Comparison of ENCODE assay signal across 8 mouse cellular contexts in genomic region chr11:5443511-5444233, GRCm38 (mm10). TPM values are rescaled to one million over a fixed set of nuclear protein-coding genes. Genes with fewer than 3 reads are reported as not detected.
A peak's percentile ranks its signal among the peaks of the same experiment; 100 is the strongest.
DNase-seq lines count a peak whose midpoint lies in the region; ATAC-seq lines count a peak whose summit lies in the region.

No protein-coding gene starts in this region.

- H3K27ac ChIP-seq in forebrain, embryonic 16.5 days (ENCODE audit: low read length): no peak overlapping the region
- peak overlapping the region; percentile 77 for H3K27ac ChIP-seq in hindbrain, embryonic 16.5 days (ENCODE audit: low read depth, low read length)
- peak overlapping the region; percentile 70 for H3K27ac ChIP-seq in liver, embryonic 12.5 days
- H3K27ac ChIP-seq in neural tube, embryonic 13.5 days (replicated peaks): peak overlapping the region; percentile 59; the same call in 1 of the 2 replicates

- peaks cover 20% of the 10 kb centered on the region for H3K4me1 ChIP-seq in forebrain, embryonic 16.5 days (replicated peaks; ENCODE audit: control insufficient read depth, insufficient read depth, low read length)
- H3K4me1 ChIP-seq in hindbrain, embryonic 16.5 days (ENCODE audit: control insufficient read depth, insufficient read depth, low read depth, low read length): peaks cover 16% of the 10 kb centered on the region
- peaks cover 46% of the 10 kb centered on the region for H3K4me1 ChIP-seq in liver, embryonic 12.5 days
- H3K4me1 ChIP-seq in neural tube, embryonic 13.5 days (replicated peaks): peaks cover 27% of the 10 kb centered on the region

- no peaks in the 10 kb centered on the region for H3K9me3 ChIP-seq in forebrain, embryonic 16.5 days (ENCODE audit: control insufficient read depth, low read length)
- H3K9me3 ChIP-seq in hindbrain, embryonic 16.5 days (ENCODE audit: control insufficient read depth, low read length): no peaks in the 10 kb centered on the region
- no peaks in the 10 kb centered on the region for H3K9me3 ChIP-seq in liver, embryonic 12.5 days (replicated peaks)
- H3K9me3 ChIP-seq in neural tube, embryonic 13.5 days: no peaks in the 10 kb centered on the region

- peak; percentile 38 to 45 for DNase-seq in right cerebral cortex, postnatal 10 days (ENCODE audit: low spot score in 2 of 2)
- DNase-seq in right cerebral cortex, adult 18-20 months: no peak
- peak; percentile 35 for DNase-seq in adrenal gland, postnatal 25 days
- no peak for DNase-seq in natural killer cell, adult 2 months (ENCODE audit: low spot score in 2 of 2)

- no peak; the same call in 1 of the 2 replicates for ATAC-seq in forebrain, embryonic 16.5 days
- peak; percentile 32 for ATAC-seq in hindbrain, embryonic 16.5 days
- no peak for ATAC-seq in liver, embryonic 12.5 days
- ATAC-seq in neural tube, embryonic 13.5 days (ENCODE audit: low read depth): no peak; the same call in 1 of the 2 replicates

- H3K36me3 ChIP-seq in forebrain, embryonic 16.5 days (ENCODE audit: control insufficient read depth, insufficient read depth): no peaks in the 10 kb centered on the region
- H3K36me3 ChIP-seq in hindbrain, embryonic 16.5 days (ENCODE audit: control insufficient read depth, insufficient read depth, low read length): no peaks in the 10 kb centered on the region
- H3K36me3 ChIP-seq in liver, embryonic 12.5 days: no peaks in the 10 kb centered on the region
- H3K36me3 ChIP-seq in neural tube, embryonic 13.5 days: no peaks in the 10 kb centered on the region

- WGBS in forebrain, embryonic 16.5 days: under 1% methylated on average over 38 of the region's 38 CpGs
- under 1% methylated on average over 37 of the region's 38 CpGs for WGBS in hindbrain, embryonic 16.5 days
- 1% methylated on average over 35 of the region's 38 CpGs for WGBS in liver, embryonic 12.5 days (ENCODE audit: insufficient replicate concordance)
- under 1% methylated on average over 38 of the region's 38 CpGs for WGBS in neural tube, embryonic 13.5 days

- peak overlapping the region; percentile 74 for H3K9ac ChIP-seq in forebrain, embryonic 16.5 days (replicated peaks; ENCODE audit: low read depth, low read length)
- peak overlapping the region; percentile 83 for H3K9ac ChIP-seq in hindbrain, embryonic 16.5 days (ENCODE audit: low read depth, low read length)
- H3K9ac ChIP-seq in liver, embryonic 12.5 days: peak overlapping the region; percentile 90
- H3K9ac ChIP-seq in neural tube, embryonic 13.5 days: peak overlapping the region; percentile 80

- peak overlapping the region; percentile 79 for H3K4me3 ChIP-seq in forebrain, embryonic 16.5 days (replicated peaks; ENCODE audit: low read length)
- H3K4me3 ChIP-seq in hindbrain, embryonic 16.5 days (ENCODE audit: low read length): peak overlapping the region; percentile 91
- H3K4me3 ChIP-seq in liver, embryonic 12.5 days: peak overlapping the region; percentile 84
- H3K4me3 ChIP-seq in neural tube, embryonic 13.5 days: peak overlapping the region; percentile 82

- H3K27me3 ChIP-seq in forebrain, embryonic 16.5 days (replicated peaks; ENCODE audit: control insufficient read depth, insufficient read depth, low read length): no peaks in the 10 kb centered on the region
- no peaks in the 10 kb centered on the region for H3K27me3 ChIP-seq in hindbrain, embryonic 16.5 days (replicated peaks; ENCODE audit: control insufficient read depth, insufficient read depth, low read length)
- peaks cover 13% of the 10 kb centered on the region for H3K27me3 ChIP-seq in liver, embryonic 12.5 days (replicated peaks)
- no peaks in the 10 kb centered on the region for H3K27me3 ChIP-seq in neural tube, embryonic 13.5 days

- H3K4me2 ChIP-seq in forebrain, embryonic 16.5 days (ENCODE audit: low read length): peak overlapping the region; percentile 81
- H3K4me2 ChIP-seq in hindbrain, embryonic 16.5 days (ENCODE audit: low read length): peak overlapping the region; percentile 94
- H3K4me2 ChIP-seq in liver, embryonic 12.5 days: peak overlapping the region; percentile 100
- H3K4me2 ChIP-seq in neural tube, embryonic 13.5 days: peak overlapping the region; percentile 97

RNA-seq across cellular contexts. Expression of gene Znrf3, which starts 1.0 kb away (rescaled TPM):
- total RNA-seq in adrenal gland, postnatal 25 days (2021): 25.6 and 43.2 TPM in 2 replicates
- 6.9 and 7.2 TPM in 2 replicates for polyA plus RNA-seq in forebrain, embryonic 16.5 days (2015; fragmentation: Nextera tagmentation; extraction: Ambion mirVana)
- polyA plus RNA-seq in hindbrain, embryonic 16.5 days (2015; fragmentation: Nextera tagmentation; extraction: Ambion mirVana): 7.4 and 8.1 TPM in 2 replicates
- 5.0 and 5.4 TPM in 2 replicates for polyA plus RNA-seq in liver, embryonic 12.5 days (2016; fragmentation: Nextera tagmentation; extraction: Ambion mirVana)
- polyA plus RNA-seq in neural tube, embryonic 13.5 days (2015; fragmentation: Nextera tagmentation; extraction: Ambion mirVana): 7.5 and 8.1 TPM in 2 replicates

Comparison
In these comparisons a context has a peak if more than half of its experiments do, and no peak if none do; other contexts are left out.
1. DNase-seq: peak in right cerebral cortex, postnatal 10 days (2 of 2) and adrenal gland, postnatal 25 days (single experiment); none in right cerebral cortex, adult 18-20 months (single experiment) and natural killer cell, adult 2 months (0 of 2).
2. Peak in every context shown above with its lines, with median percentiles within 50 percentile points of each other: H3K4me2 ChIP-seq, H3K4me3 ChIP-seq and H3K9ac ChIP-seq.